Mouse (Mus musculus) brain, embryonic 14.5 days (tissue): ENCODE data around the gene Rnpep. TPM values are rescaled to one million over a fixed set of nuclear protein-coding genes. Genes with fewer than 3 reads are reported as not detected.

Experiments
- DNase-seq: peaks from one replicate; pipeline ENCODE4 v3.0.0-alpha.2; 2011; ENCODE audit warnings: low read depth
- CTCF ChIP-seq: fragments of 200-500 bp; IDR thresholded peaks from 2 replicates; pipeline ENCODE4 v1.5.1; 2012; ENCODE audit warnings: inconsistent platforms, mild to moderate bottlenecking, moderate library complexity, borderline replicate concordance; ENCODE audit not compliant: insufficient read depth, insufficient read length; ENCODE audit errors: extremely low read depth
- POLR2A ChIP-seq: fragments of 200-500 bp; IDR thresholded peaks from 2 replicates; pipeline ENCODE4 v1.6.1; 2012; ENCODE audit warnings: mild to moderate bottlenecking, inconsistent platforms, borderline replicate concordance; ENCODE audit not compliant: poor library complexity, insufficient read depth, insufficient read length, severe bottlenecking; ENCODE audit errors: extremely low read depth
- polyA plus RNA-seq: library from polyadenylated mRNA; depleted of rRNA; stranded (reverse); fragments of >200 nt; gene quantifications from 2 replicates; pipeline ENCODE4 v1.2.3, GENCODE M21; 2012; rRNA removed

Gene Rnpep
- polyA plus RNA-seq, 1 experiment: 54.0 TPM

DNA sequence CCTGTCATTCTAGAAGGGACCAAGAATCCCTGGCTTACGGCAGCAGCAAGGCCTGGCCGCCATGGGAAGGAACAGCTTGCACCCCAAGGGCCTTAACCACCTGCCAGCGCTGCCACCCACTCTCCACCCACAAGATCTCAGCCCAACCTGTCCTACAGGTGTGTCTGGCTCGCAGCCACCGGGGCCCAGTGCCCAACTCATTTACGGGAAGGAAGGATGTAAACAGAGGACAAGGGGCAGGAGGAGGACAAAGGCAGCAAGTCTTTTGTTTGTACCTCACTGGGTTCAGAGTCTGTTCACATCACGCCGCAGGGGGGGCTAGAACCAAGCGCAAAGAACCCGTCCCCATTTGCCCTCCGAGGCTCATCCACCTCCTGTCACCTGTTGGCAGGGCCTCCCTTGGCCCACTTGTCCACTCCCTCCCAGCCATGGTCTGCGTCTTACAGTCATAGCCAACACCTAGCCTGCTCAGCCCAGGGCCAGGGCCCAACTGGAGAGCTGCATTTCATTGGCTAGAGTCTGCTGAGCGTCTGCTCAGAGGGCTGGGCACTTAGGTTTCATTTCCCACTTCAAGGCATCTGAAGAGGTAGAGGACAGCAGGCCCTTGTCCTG, 56.4 kb downstream of the Rnpep start:
- no peak for DNase-seq
- TF ChIP-seq POLR2A (no peak), CTCF (no peak)

DNA sequence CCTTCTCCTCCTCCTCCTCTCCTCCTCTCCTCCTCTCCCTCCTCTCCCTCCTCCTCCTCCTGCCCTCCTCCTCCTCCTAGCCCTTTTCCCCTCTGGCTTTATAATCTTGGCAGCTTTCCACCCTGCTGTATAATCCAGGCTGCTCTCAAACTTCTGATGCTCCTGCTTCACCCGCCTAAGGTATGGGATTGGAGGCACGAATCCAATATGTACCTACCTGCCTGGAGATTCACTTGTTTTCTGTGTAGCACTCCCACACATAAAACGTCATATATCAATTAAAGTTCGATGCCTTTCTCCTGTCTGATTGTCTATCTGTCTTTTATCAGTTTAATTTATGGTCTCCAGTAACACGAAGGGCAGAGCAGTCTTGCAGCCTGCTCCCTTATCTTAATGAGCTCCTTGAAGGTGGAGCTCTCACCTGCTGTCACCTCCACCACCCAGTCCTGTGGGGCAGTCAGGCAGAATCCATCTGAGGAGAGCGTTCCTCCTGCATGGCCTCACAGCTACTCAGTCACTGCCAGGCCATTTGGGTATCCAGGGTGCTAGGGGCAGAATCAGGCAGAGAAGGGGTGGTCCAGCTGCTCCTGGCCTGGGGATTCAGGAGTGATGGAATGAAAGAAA, 58.8 kb downstream of the Rnpep start:
- no peak for DNase-seq
- no peak for TF ChIP-seq POLR2A
- no peak for TF ChIP-seq CTCF

DNA sequence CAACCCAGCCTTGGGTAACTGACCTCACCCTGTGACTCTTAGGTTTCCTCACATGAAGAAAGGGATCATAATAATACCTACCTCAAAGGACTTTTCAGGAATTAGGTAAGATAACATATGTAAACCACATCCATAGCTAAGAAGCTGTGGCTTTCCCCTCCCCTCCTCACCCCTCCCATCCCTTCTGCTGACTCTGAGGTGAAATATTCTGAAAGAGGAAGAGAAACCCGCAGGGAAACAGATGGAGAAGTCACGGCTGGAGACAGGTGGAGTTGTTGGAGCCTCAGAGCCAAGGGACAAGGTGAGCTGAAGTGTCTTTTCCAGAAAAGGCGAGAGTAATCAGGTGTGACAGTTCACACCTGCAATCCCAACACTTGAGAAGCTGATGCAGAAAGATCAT, 59.7 kb downstream of the Rnpep start:
- no peak for TF ChIP-seq POLR2A
- no peak for TF ChIP-seq CTCF
- no peak for DNase-seq

DNA sequence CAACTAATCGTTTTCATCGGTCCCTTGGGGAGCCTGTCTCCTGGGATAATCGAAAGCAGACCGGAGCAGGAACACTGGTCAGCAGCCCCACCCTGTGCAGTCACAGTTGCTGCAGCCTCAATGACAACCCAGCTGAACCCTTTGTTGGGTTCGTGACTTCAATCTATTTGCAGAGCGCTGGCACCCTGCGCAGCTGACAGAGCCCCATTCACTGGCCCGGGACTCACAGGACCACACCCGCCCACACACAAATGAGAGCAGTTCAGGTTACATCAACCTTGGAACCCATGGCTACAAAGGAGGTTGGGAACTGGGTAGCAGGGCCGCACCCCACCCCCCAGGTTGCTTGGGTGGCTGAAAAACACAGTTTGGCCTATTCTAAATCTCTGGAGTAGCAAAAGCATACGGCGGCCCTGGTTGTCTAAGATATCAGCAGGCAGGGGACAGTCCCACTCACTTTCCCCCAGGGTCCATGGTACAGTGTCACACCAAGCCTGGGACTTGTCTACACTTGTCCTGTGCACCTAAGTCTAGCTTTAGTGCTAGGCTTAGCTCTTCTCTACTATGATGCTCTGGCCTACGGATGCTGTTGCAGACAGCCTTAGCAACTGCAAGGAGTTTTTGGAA, 66.2 kb downstream of the Rnpep start:
- DNase-seq: no peak
- TF ChIP-seq POLR2A (no peak), CTCF (no peak)

DNA sequence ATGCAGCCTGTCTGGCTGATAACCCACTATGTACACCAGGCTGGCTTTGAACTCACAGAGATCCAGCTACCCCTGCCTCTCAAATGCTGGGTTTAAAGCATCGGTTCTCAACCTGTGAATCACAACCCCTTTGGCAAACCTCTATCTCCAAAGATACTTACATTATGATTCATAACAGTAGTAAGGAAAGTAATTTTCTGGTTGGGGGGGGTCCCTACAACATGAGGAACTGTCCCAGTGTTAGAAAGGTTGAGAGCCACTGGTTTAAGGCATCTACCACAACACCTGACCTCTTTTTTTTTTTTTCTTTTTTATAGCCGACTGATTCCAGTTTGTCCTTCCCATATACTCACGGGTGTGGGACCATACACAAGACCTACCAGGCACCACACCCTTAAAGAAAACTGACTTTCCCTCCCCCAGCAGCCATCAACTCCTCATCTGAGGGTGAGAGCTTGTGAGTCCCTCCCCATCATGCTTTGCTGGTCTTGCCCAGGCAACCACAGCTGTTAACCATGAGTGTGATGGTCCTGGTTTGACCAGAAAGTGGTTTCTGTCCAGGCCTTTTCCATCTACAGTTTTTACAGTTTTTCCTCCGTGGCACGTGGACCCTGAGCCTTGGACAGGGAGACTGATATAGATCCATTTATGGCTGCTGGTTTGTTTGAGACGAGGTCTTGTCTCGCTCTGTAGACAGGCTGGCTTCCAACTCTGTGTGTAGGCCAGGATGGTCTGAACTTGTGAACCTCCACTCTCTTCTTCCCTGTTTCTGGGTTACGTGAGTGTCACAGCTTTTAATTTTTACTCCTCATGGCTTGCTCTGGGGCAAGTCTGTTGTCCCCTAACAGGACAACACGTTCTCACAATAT, 69.9 kb downstream of the Rnpep start:
- DNase-seq: no peak
- TF ChIP-seq POLR2A (no peak), CTCF (no peak)

Other genes with a start within 250 kb of the Rnpep start
- 0.38 and 0.63 TPM in 2 replicates for gene Lgr6, start 178.8 kb downstream of the Rnpep start, polyA plus RNA-seq
- 0.45 and 0.46 TPM in 2 replicates for gene Ptpn7, start 151.4 kb downstream of the Rnpep start, polyA plus RNA-seq
- gene Arl8a, start 137.3 kb downstream of the Rnpep start, polyA plus RNA-seq: 333 and 385 TPM in 2 replicates
- gene Gpr37l1, start 116.4 kb downstream of the Rnpep start, polyA plus RNA-seq: 0.35 and 0.46 TPM in 2 replicates
- gene Elf3, start 25.5 kb downstream of the Rnpep start, polyA plus RNA-seq: 0.15 and 0.20 TPM in 2 replicates
- gene Timm17a, start 29.7 kb upstream of the Rnpep start, polyA plus RNA-seq: 38.2 and 44.8 TPM in 2 replicates
- gene Lmod1, start 40.7 kb upstream of the Rnpep start, polyA plus RNA-seq: 0.08 and 0.30 TPM in 2 replicates
- 60.3 and 61.4 TPM in 2 replicates for gene Shisa4, start 91.2 kb upstream of the Rnpep start, polyA plus RNA-seq
- gene Ipo9, start 146.4 kb upstream of the Rnpep start, polyA plus RNA-seq: 185 and 217 TPM in 2 replicates